Mouse (Mus musculus) thymus, adult 2 months (tissue): ENCODE measurements around the gene Cyb5b.

ENCODE experiments used
- CTCF ChIP-seq: fragments of 200-500 bp; IDR thresholded peaks from 2 replicates; pipeline ENCODE4 v1.5.1; 2012; ENCODE audit warnings: mild to moderate bottlenecking, control low read depth, low read length, moderate library complexity, borderline replicate concordance; ENCODE audit not compliant: control insufficient read depth, poor library complexity, insufficient read depth; ENCODE audit errors: extremely low read depth
- POLR2A ChIP-seq: fragments of 200-500 bp; IDR thresholded peaks from 2 replicates; pipeline ENCODE4 v1.6.1; 2012; ENCODE audit warnings: mild to moderate bottlenecking, low read length, control low read depth, moderate library complexity; ENCODE audit not compliant: control insufficient read depth, poor library complexity, insufficient read depth; ENCODE audit errors: extremely low read depth

GRCm38 (mm10) chr8:107218091-107218490 lies 67.7 kb downstream of the Cyb5b start:
- TF ChIP-seq CTCF, result no peak
- TF ChIP-seq POLR2A, result no peak
